Mouse (Mus musculus): ENCODE results near the gene Pxn. TPM values are rescaled to one million over a fixed set of nuclear protein-coding genes. Genes with fewer than 3 reads are reported as not detected.
A peak's percentile ranks its signal among the peaks of the same experiment; 100 is the strongest.

Pxn gene
- 21.3 and 28.2 TPM in 2 replicates for polyA plus RNA-seq (2015; fragmentation: Nextera tagmentation; extraction: Ambion mirVana)

DNA sequence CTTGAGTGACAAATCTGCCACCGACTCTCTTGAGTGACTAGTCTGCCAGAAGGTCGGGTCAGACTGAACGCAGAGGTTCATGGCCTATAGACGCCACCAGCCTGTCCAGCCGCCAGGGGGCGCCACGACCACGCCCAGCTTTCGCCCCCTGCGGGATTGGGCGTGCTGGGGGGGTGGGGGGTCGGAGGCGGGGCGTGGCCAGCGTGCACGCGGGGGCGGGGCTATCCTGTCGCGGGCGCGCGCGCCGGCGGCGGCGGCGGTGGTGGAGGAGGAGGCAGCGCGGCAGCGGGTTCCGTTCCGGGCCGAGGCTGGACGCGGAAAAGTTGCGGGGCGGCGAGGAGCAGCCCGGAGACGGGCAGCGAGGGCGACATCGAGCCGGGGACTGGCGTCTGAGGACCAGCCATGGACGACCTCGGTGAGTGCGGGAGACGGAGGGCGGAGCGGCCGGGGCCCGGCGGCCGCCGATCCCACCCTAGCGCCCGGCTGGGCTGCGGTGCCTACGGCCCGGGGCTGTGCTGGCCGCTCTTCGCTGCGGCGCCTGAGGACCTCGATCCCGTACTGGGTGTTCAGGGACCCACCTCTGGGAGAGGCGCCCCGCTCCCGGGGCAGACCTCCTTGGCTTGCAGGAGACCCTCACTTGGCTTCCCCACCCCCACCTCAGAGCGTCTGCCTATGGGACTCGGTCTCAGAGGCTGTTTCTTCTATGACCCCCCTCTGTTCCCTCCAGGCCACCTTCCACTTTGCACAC, at the start of gene Pxn:
TSS of gene Pxn (plus strand) at position 223 of the 748 bp plus-strand sequence.
- ATAC-seq (ENCODE audit: low FRiP score) = peak; percentile 72
- WGBS = under 1% methylated on average over 58 of the region's 74 CpGs
- H3K4me2 ChIP-seq = peak within 1 kb of the TSS; percentile 87

DNA sequence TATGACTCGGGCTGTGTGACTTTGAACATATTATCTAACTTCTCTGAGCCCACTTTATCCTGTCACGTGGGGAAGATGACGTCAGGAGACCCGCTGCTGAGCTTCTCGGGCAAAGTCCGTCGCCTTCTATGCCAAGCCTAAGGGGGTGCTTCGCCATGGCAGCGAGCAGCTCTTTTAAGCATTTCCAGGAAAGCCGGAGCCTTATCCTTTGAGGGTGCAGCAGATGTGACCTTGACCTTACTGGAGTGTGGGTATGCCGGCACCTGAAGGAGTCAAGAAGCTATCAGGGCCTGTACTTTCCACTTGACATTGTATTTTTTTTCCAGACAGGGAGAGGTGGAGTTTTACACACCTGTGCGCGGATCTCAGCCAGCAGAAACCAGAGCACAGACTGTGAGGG, 47.6 kb upstream of the Pxn start:
- H3K27ac ChIP-seq (replicated peaks) = no peak overlapping the region

More for the DNA sequence above, at the start of gene Pxn:
- Histone ChIP-seq H3K9ac (replicated peaks) (peak within 1 kb of the TSS; percentile 86), H3K9me3 (replicated peaks) (no peaks in the 10 kb centered on the region), H3K4me1 (peaks cover 37% of the 10 kb centered on the region), H3K27me3 (replicated peaks) (no peaks in the 10 kb centered on the region), H3K36me3 (no peaks in the 10 kb centered on the region), H3K4me3 (replicated peaks) (peak within 1 kb of the TSS; percentile 97), H3K27ac (replicated peaks) (peak within 1 kb of the TSS; percentile 72)

DNA sequence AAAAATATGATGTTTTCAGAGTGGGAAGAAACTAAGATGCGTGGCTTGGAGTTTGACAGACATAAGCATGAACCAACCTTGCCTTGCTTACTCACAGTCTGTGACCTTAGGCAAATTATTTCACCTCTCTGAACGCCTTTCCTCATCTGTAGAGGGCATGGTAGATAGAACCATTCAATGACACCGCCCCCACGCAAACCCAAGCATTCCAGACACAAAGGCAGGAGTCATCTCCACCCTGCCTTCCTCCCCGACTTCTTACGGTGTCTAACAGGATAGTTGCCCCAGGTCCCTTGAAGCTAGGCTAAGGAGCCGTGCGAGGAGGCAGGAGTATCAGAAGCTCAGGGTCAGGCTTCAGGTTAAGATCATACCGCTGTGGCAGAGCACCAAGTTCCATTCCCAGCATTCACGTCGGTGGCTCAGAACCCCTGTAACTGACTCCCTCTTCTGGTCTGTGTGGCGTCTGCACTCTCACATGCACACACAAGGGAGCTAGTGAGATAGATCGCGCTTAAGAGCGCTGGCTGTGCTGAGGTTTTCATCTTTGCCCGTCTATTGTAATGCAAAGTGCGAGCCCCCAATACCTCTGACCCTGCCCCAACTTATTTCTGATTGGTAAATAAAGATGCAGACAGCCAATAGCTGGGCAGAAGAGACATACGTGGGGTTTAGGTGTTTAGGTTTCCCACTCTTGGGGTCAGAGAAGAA, 41.9 kb upstream of the Pxn start:
- no peak for ATAC-seq (ENCODE audit: low FRiP score)
- H3K36me3 ChIP-seq = no peaks in the 10 kb centered on the region
- no peak overlapping the region for H3K4me3 ChIP-seq (replicated peaks)
- WGBS = 79% methylated on average over 18 of the region's 18 CpGs
- H3K27me3 ChIP-seq (replicated peaks) = no peaks in the 10 kb centered on the region
- H3K9me3 ChIP-seq (replicated peaks) = no peaks in the 10 kb centered on the region
- no peak overlapping the region for H3K9ac ChIP-seq (replicated peaks)
- no peak overlapping the region for H3K27ac ChIP-seq (replicated peaks)
- H3K4me2 ChIP-seq = no peak overlapping the region
- no peaks in the 10 kb centered on the region for H3K4me1 ChIP-seq

More for the DNA sequence above, 47.6 kb upstream of the Pxn start:
- no peak for ATAC-seq (ENCODE audit: low FRiP score)
- Histone ChIP-seq H3K9ac (replicated peaks) (no peak overlapping the region), H3K9me3 (replicated peaks) (no peaks in the 10 kb centered on the region), H3K27me3 (replicated peaks) (no peaks in the 10 kb centered on the region), H3K4me2 (no peak overlapping the region), H3K4me3 (replicated peaks) (no peak overlapping the region), H3K36me3 (peaks cover 9% of the 10 kb centered on the region), H3K4me1 (no peaks in the 10 kb centered on the region)
- WGBS = 74% methylated on average over 13 of the region's 13 CpGs

DNA sequence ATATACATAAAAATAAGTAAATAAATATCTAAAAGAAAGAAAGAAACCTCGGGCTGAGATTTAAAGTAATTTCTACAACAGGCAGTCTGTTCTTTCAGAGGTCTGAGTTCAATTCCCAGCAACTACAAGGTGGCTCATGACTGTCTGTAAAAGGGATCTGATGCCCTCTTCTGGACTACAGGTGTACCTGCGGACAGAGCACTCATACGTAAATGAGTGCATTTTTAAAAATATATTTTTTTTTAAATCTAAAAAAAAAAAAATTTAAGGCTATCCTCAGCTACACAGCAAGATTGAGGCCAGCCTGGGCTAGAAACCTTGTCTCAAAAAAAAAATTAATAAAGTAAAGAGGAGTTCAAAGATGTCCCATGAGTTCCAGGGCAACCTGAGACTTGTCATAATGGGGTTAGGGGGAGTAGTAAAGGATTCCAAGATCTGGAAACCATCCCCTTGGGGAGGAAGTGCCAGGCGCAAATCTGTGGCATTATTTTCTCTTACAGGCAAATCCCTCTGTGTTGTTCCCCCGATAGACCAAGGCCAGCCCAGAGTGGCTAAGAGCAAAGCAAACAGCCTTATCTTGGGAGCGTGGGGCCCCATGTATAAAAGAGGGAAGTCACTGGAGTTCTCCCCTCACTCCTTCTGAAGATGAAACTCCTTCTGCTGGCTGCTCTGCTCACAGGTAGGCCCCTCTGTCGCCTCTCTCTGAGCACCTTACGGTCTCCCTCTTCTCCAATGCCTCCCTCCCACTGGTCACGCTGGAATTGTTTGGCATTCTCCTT, 40.6 kb upstream of the Pxn start, which contains the start of gene Pla2g1b:
TSS of gene Pla2g1b (plus strand) at position 621 of the 779 bp plus-strand sequence.
- peaks cover 3% of the 10 kb centered on the region; the same call in 1 of the 2 replicates for H3K4me1 ChIP-seq
- WGBS = 45% methylated on average over 9 of the region's 9 CpGs
- H3K36me3 ChIP-seq = no peaks in the 10 kb centered on the region
- H3K4me2 ChIP-seq = no peak within 1 kb of the TSS
- no peaks in the 10 kb centered on the region for H3K9me3 ChIP-seq (replicated peaks)
- no peak within 1 kb of the TSS for H3K27ac ChIP-seq (replicated peaks)
- H3K9ac ChIP-seq (replicated peaks) = no peak within 1 kb of the TSS
- ATAC-seq (ENCODE audit: low FRiP score) = no peak
- no peaks in the 10 kb centered on the region for H3K27me3 ChIP-seq (replicated peaks)
- no peak within 1 kb of the TSS for H3K4me3 ChIP-seq (replicated peaks)

- H3K4me2 ChIP-seq = no peak overlapping the region
- H3K9ac ChIP-seq (replicated peaks) = no peak overlapping the region
- no peaks in the 10 kb centered on the region for H3K36me3 ChIP-seq
- no peaks in the 10 kb centered on the region for H3K9me3 ChIP-seq (replicated peaks)
- no peaks in the 10 kb centered on the region for H3K27me3 ChIP-seq (replicated peaks)
- no peak for ATAC-seq (ENCODE audit: low FRiP score)
- no peak overlapping the region for H3K27ac ChIP-seq (replicated peaks)
- no peak overlapping the region for H3K4me3 ChIP-seq (replicated peaks)
- peaks cover 6% of the 10 kb centered on the region; the same call in 1 of the 2 replicates for H3K4me1 ChIP-seq
- WGBS = 71% methylated on average over 6 of the region's 6 CpGs
These were observed 36.7 kb upstream of the Pxn start for GRCm38 (mm10) chr5:115469791-115470190.

GRCm38 (mm10) chr5:115470766-115471531, 35.5 kb upstream of the Pxn start:
- ATAC-seq (ENCODE audit: low FRiP score) = no peak
- Histone ChIP-seq H3K4me1 (peaks cover 12% of the 10 kb centered on the region), H3K27ac (replicated peaks) (no peak overlapping the region), H3K9ac (replicated peaks) (no peak overlapping the region), H3K27me3 (replicated peaks) (no peaks in the 10 kb centered on the region), H3K4me3 (replicated peaks) (peak overlapping the region; percentile 19), H3K36me3 (no peaks in the 10 kb centered on the region), H3K4me2 (peak overlapping the region; percentile 48), H3K9me3 (replicated peaks) (no peaks in the 10 kb centered on the region)
- WGBS = 26% methylated on average over 20 of the region's 20 CpGs

GRCm38 (mm10) chr5:115473191-115473590, 33.3 kb upstream of the Pxn start:
- ATAC-seq (ENCODE audit: low FRiP score) = no peak
- no peak overlapping the region for H3K27ac ChIP-seq (replicated peaks)
- no peak overlapping the region for H3K4me2 ChIP-seq
- H3K4me3 ChIP-seq (replicated peaks) = no peak overlapping the region
- no peak overlapping the region for H3K9ac ChIP-seq (replicated peaks)
- WGBS = 78% methylated on average over 10 of the region's 10 CpGs
- no peaks in the 10 kb centered on the region for H3K9me3 ChIP-seq (replicated peaks)
- H3K4me1 ChIP-seq = peaks cover 15% of the 10 kb centered on the region
- no peaks in the 10 kb centered on the region for H3K36me3 ChIP-seq
- no peaks in the 10 kb centered on the region for H3K27me3 ChIP-seq (replicated peaks)

DNA sequence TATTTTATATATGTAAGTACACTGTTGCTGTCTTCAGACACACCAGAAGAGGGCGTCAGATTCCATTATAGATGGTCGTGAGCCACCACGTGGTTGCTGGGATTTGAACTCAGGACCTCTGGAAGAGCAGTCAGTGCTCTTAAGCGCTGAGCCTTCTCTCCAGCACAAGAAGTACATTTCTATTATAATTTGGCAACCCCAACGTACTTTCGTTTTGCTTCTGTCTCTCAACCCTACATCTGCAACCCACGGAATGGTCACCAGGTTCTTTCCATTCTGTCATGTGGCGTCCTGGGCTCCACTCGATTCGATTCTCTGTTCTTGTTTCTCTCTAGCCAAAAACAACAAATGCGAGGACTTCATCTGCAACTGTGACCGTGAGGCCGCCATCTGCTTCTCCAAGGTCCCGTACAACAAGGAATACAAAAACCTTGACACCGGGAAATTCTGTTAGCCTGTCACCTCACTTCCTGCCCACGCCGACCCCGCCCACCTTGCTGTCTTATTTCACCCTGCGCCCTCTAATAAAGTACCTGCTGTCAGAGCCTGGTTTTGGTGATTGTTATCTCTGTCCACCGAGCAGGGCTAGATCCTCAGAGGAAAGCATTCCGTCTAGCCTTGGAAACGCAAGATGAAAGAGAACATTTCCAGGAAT, 32.2 kb upstream of the Pxn start:
- peaks cover 15% of the 10 kb centered on the region for H3K4me1 ChIP-seq
- H3K27me3 ChIP-seq (replicated peaks) = no peaks in the 10 kb centered on the region
- H3K9me3 ChIP-seq (replicated peaks) = no peaks in the 10 kb centered on the region
- no peak overlapping the region for H3K9ac ChIP-seq (replicated peaks)
- ATAC-seq (ENCODE audit: low FRiP score) = no peak
- 79% methylated on average over 22 of the region's 22 CpGs for WGBS
- no peak overlapping the region for H3K4me2 ChIP-seq
- H3K4me3 ChIP-seq (replicated peaks) = no peak overlapping the region
- no peak overlapping the region for H3K27ac ChIP-seq (replicated peaks)
- peaks cover under 1% of the 10 kb centered on the region; the same call in 1 of the 2 replicates for H3K36me3 ChIP-seq

- Histone ChIP-seq H3K9ac (replicated peaks) (peak overlapping the region; percentile 44), H3K27ac (replicated peaks) (peak overlapping the region; percentile 66), H3K4me1 (peaks cover 24% of the 10 kb centered on the region), H3K27me3 (replicated peaks) (no peaks in the 10 kb centered on the region), H3K9me3 (replicated peaks) (no peaks in the 10 kb centered on the region), H3K4me2 (peak overlapping the region; percentile 64), H3K36me3 (peaks cover 9% of the 10 kb centered on the region; the same call in 1 of the 2 replicates), H3K4me3 (replicated peaks) (peak overlapping the region; percentile 47)
- 19% methylated on average over 22 of the region's 22 CpGs for WGBS
- ATAC-seq (ENCODE audit: low FRiP score) = peak; percentile 89
These were observed 31.0 kb upstream of the Pxn start for GRCm38 (mm10) chr5:115475337-115476106.
